Mouse (Mus musculus) cerebellum, adult 11-12 months (tissue): Measurements from ENCODE around the gene 1600012H06Rik.
"Not testable (repeated sequence)": the region's sequence is repeated elsewhere in the genome, so short reads cannot be mapped to it uniquely, and the experiment has no call there.

ENCODE experiments used
- DNase-seq: peaks from one replicate; pipeline ENCODE4 v3.0.0; 2022

Gene 1600012H06Rik

GRCm38 (mm10) chr17:14949161-14949827 is 6.3 kb downstream of the 1600012H06Rik start:
- DNase-seq: no peak

GRCm38 (mm10) chr17:14953452-14953851 is 10.5 kb downstream of the 1600012H06Rik start:
- DNase-seq: no peak

- DNase-seq: no peak
Observed at GRCm38 (mm10) chr17:14958686-14959327, 15.8 kb downstream of the 1600012H06Rik start.

- no peak for DNase-seq
Observed at GRCm38 (mm10) chr17:14959979-14960378, 17.0 kb downstream of the 1600012H06Rik start.

GRCm38 (mm10) chr17:14960520-14960919 is 17.5 kb downstream of the 1600012H06Rik start:
- peak; percentile 63 for DNase-seq

GRCm38 (mm10) chr17:14960951-14961556 is 18.1 kb downstream of the 1600012H06Rik start, which contains the start of gene Phf10:
Phf10 (minus strand) TSS chr17:14961273.
- DNase-seq: peak; percentile 55

- not testable (repeated sequence) for DNase-seq
Observed at GRCm38 (mm10) chr17:14961557-14962154, 18.7 kb downstream of the 1600012H06Rik start.

- DNase-seq: not testable (repeated sequence)
Observed at GRCm38 (mm10) chr17:14968373-14968913, 25.5 kb downstream of the 1600012H06Rik start.

- DNase-seq: not testable (repeated sequence)
Observed at GRCm38 (mm10) chr17:14977718-14978361, 34.9 kb downstream of the 1600012H06Rik start.

GRCm38 (mm10) chr17:14978362-14979038 is 35.5 kb downstream of the 1600012H06Rik start, which contains the start of the genes 9030025P20Rik and Gm3417:
9030025P20Rik (plus strand) TSS chr17:14978468.
Gm3417 (minus strand) TSS chr17:14978790.
- not testable (repeated sequence) for DNase-seq

GRCm38 (mm10) chr17:14990116-14990702 is 47.2 kb downstream of the 1600012H06Rik start:
- not testable (repeated sequence) for DNase-seq

GRCm38 (mm10) chr17:14992522-14993138 is 49.6 kb downstream of the 1600012H06Rik start:
- DNase-seq: not testable (repeated sequence)

- not testable (repeated sequence) for DNase-seq
Observed at GRCm38 (mm10) chr17:14993139-14993832, 50.3 kb downstream of the 1600012H06Rik start.

- not testable (repeated sequence) for DNase-seq
Observed at GRCm38 (mm10) chr17:14994140-14994539, 51.2 kb downstream of the 1600012H06Rik start.

- not testable (repeated sequence) for DNase-seq
Observed at GRCm38 (mm10) chr17:15000047-15000446, 57.1 kb downstream of the 1600012H06Rik start.

- DNase-seq: not testable (repeated sequence)
Observed at GRCm38 (mm10) chr17:15009088-15009487, 66.1 kb downstream of the 1600012H06Rik start.
